Mouse (Mus musculus) lung, postnatal 4 days (tissue): Measurements from ENCODE around the gene Rprd1b.
A peak's percentile ranks its signal among the peaks of the same experiment; 100 is the strongest.
"Not testable (repeated sequence)": the region's sequence is repeated elsewhere in the genome, so short reads cannot be mapped to it uniquely, and the experiment has no call there.

Source experiments
- DNase-seq, 2 experiments: peaks; one replicate each; pipeline ENCODE4 v3.0.0; 2021

The Rprd1b gene

DNA sequence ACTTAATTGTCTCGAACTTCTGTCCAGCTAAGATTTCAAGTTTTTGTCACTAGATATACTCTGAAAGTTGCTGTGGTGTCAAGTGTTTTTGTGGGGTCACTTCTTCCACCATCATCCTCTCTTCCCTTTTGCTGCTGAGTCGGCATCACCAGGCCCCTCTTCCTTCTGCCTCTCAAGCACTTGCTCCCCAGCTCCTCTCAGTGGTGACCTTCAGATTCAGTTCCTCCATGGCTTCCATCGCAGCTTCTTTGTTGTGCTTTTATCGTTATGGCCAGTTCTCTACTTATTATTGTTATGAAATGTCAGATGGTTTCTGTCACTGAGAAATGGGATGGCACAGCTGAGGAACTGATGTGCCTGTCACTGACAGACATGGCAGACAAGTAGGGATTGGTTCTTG is 17.9 kb downstream of the Rprd1b start:
- no peak for DNase-seq

DNA sequence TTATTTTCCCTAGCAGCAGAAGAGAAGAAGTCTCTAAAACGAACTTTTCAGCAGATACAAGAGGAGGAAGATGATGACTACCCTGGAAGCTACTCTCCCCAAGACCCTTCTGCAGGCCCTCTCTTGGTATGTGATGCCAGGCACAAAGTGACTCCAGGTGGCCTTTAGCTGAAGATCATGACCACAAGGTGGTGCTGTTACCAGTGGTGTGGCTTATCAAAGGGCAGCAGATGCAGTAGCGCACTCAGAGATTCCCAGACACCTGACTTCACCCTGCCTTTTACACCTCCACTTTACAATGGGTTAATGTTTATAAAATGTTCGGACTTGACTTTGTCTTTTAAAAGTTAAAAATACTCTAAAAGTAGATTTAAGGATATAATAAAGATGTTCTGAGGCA is 19.6 kb downstream of the Rprd1b start:
- DNase-seq, result peak in 1 of 2 experiments; percentile 60

DNA sequence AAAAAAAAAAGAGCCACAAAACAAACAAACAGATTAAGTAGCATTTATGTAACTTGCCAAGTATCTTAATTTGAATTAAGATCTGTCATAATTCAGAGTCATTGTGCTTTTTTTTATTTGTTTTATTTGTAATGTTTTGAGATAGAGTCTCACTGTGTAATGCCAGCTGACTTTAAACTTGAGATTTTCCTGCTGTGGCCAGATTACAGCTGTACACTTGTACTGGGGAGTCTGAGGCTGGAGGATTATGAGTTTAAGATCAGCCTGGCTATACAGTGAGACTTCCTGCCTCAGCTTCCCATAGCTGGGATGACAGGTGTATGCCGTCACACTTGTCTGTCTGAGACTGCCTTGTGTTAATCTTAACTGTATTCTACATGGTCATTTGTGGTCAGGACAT is 20.4 kb downstream of the Rprd1b start:
- DNase-seq, result no peak

GRCm38 (mm10) chr2:158050116-158050515 is 21.8 kb downstream of the Rprd1b start:
- DNase-seq, result no peak

DNA sequence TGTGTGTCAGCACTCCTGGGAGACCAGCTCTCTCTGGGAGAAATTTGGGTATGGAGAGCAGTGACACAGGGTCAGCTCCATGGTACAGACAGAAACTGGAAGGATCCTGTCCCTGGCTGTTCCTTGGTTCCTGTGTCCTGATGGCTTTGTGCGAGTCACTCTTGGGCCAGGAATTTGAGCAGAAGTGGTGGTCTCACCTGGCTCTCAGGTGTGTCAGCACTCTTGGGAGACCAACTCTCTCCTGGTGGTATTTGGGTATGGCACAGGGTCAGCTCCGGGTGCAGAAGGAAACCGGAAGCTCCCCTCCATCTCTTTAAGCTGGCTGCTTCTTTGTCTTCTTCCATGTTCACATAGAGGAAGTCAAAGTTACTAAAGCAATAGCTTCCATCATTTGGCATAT is 26.3 kb downstream of the Rprd1b start:
- DNase-seq, result no peak

GRCm38 (mm10) chr2:158055383-158055782 is 27.1 kb downstream of the Rprd1b start:
- DNase-seq, result not testable (repeated sequence)

GRCm38 (mm10) chr2:158057030-158057429 is 28.7 kb downstream of the Rprd1b start:
- peak in 1 of 2 experiments; percentile 44 for DNase-seq

DNA sequence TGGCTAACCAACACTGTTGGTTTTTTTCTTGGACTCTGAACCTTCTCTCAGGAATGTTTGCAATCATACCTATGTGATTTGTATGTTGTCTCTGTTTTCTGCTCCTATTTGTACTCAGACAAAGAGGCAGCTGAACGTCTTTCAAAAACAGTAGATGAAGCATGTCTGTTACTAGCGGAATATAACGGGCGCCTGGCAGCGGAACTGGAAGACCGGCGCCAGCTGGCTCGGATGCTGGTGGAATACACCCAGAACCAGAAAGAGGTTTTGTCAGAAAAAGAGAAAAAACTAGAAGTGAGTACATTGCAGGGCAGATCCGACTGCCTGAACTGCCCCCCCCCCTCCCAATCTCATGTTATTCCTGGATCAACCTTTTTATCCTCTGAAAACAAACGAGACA is 30.2 kb downstream of the Rprd1b start:
- DNase-seq, result peak; percentile 49 to 84

- DNase-seq, result peak in 1 of 2 experiments; percentile 59
These were observed 31.4 kb downstream of the Rprd1b start for GRCm38 (mm10) chr2:158059666-158060105.

GRCm38 (mm10) chr2:158063036-158063435 is 34.7 kb downstream of the Rprd1b start:
- no peak for DNase-seq

- peak; percentile 25 to 57 for DNase-seq
These were observed 36.3 kb downstream of the Rprd1b start for GRCm38 (mm10) chr2:158064571-158065048.

DNA sequence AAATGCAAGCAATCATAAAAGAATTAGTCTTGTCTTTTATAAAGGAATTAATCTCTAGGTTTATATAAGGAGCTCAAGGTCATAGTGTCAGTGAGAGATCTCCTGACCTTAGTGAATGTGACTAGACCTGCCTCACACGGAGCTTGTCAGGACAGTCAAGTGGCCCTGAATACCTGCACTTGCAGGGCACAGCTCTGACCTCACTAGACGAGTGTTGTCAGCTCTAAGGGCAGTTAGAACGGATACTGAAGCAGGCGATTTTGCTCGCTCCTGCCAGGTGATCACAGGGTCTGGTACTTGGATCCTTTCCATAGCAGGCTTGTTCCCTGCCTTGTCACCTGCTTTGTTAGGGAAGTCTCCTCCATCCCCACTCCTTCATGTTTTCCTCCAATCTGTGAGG is 36.8 kb downstream of the Rprd1b start:
- DNase-seq, result no peak

GRCm38 (mm10) chr2:158066456-158066855 is 38.2 kb downstream of the Rprd1b start:
- no peak for DNase-seq

- DNase-seq, result peak in 1 of 2 experiments; percentile 49
These were observed 39.0 kb downstream of the Rprd1b start for GRCm38 (mm10) chr2:158067260-158067824.

- no peak for DNase-seq
These were observed 40.2 kb downstream of the Rprd1b start for GRCm38 (mm10) chr2:158068444-158068971.

- DNase-seq, result peak in 1 of 2 experiments; percentile 35
These were observed 42.8 kb downstream of the Rprd1b start for GRCm38 (mm10) chr2:158070885-158071632.

- no peak for DNase-seq
These were observed 43.3 kb downstream of the Rprd1b start for GRCm38 (mm10) chr2:158071633-158071995.

- DNase-seq, result no peak
These were observed 46.5 kb downstream of the Rprd1b start for GRCm38 (mm10) chr2:158074835-158075234.

- DNase-seq, result no peak
These were observed 48.4 kb downstream of the Rprd1b start for GRCm38 (mm10) chr2:158076690-158077089.

GRCm38 (mm10) chr2:158077981-158078380 is 49.7 kb downstream of the Rprd1b start:
- DNase-seq, result no peak

GRCm38 (mm10) chr2:158078971-158079370 is 50.7 kb downstream of the Rprd1b start:
- DNase-seq, result no peak

DNA sequence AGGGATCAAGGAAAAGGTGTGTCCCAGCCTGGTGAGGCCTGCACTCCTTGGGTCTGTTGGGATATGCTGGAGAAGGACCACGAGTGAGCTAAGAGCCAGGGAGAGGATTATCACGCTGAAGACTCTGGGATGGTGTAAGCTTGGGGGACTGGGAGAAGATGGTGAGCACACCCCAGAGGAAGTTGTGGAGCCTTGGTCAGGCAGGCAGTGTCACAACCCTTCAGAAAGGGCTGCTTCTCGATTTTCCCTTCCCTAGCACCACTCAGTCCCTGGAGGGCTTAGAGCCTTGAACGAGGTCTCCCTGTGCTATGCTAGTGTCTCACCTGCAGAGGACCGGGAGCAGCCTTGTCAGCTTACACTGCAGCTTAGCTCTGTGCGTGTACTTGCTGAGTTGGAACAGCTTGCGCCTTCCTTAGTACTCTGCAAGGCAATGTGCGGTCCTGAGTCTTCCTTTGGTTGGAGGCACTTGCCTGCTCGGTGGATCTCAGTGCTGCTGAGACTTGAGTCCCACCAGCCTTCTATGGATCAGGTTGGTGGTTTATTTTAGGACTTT is 51.6 kb downstream of the Rprd1b start:
- DNase-seq, result no peak

- no peak for DNase-seq
These were observed 52.4 kb downstream of the Rprd1b start for GRCm38 (mm10) chr2:158080622-158081241.
